Mouse (Mus musculus) yolk sac, embryonic 10.5 days (tissue): ENCODE measurements around the gene Luzp1.

Source experiments
- DNase-seq: peaks from one replicate; pipeline ENCODE4 v3.0.0-alpha.2; 2017; ENCODE audit warnings: low spot score

The Luzp1 gene

GRCm38 (mm10) chr4:136462086-136462838, 7.3 kb upstream of the Luzp1 start, which contains the start of gene 6030445D17Rik:
6030445D17Rik (plus strand) TSS chr4:136462250.
- DNase-seq = peak; percentile 83

DNA sequence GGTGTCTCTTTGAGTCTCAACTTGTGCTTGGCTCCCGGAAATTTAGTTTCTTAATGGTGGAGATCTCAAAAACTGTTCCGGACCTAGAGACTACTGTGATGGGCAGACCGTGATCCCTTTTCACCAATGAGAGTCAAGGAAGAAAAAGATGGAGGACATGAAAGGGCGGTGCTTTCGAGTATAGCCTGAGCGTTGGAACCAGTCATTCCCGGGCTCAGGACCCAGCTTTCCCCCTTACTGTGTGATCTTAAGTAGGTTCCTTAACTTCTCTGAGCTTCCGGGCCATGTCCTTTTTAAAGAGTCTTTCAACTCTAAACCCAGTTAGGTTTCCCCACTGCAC, 6.8 kb upstream of the Luzp1 start:
- no peak for DNase-seq

GRCm38 (mm10) chr4:136463436-136463835, 6.1 kb upstream of the Luzp1 start:
- DNase-seq = no peak

DNA sequence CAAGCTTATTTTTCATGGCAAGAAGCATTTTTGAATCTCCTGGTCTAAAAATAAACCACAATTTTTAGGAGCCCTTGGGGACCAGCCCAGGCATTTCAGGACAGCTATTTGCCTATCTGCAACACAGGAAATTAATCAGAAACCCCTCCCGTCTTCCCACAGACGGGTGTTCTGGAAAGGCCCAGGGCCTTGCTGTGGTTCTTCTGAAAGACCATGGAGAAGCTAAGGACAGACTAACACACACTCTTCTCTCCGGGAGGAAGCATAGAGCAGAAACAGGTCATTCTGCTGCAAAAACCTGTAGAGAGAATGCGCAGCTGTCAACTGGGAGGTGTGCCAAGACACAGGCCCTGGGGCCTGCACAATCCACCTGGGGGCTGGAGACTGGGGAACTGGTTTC, 3.3 kb upstream of the Luzp1 start:
- no peak for DNase-seq

DNA sequence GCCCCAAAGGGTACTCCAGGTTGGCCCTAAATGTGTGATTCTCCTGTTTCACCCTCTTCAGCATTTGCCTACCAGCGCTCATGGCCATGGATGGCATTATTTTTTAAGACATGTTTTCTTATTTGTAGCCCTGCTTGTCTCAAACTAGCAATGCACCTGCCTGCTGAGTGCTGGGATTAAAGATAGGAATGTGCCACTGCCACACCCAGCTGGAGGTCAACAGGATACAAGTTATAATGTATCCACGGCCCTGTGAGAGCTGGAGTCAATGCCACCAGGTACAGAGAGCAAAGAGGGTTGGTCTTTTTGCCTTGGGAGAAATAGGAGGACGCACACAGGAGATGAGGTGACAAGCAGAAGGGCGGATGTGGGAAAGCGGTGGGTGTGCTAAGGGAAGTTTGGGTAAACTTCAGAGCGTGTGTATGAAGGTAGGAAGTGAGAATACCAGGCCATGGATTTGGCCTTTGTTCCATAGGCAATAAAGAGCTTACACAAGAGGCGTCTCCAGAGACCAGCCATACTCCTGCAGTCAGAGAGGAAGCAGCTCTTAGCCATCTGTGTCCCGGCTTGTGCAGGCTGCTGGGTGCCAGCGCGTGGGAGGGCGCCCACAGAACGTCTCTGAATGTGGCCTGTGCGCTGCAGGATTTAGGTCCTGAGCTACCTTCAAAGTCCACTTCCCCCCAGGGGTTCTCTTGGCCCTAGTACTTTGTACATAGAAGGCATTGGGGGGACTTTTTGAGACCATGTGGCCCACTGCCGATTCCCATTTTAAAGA, 821 bp upstream of the Luzp1 start:
- DNase-seq = no peak

DNA sequence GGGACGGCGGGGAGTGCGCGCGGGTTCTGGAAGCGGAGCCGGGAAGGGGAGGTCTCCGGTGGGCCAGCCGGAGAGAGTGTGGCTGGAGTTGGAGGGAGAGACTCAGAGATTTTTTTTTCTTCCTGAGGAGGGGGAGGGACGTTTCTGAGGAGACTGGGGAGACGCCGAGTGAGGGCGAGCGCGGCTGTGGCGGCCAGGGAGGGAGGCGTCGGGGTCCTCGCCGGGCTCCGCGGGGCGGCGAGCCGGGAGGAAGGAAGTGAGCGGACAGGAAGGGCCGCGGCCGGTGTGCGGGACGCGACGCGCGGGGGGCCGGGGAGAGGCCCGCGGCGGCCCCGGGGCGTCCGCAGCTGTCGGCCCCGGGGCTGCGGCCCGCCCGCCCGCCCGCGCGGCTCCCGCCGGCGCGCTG, 383 bp downstream of the Luzp1 start:
- peak; percentile 89 for DNase-seq

GRCm38 (mm10) chr4:136470347-136471071, 948 bp downstream of the Luzp1 start:
- DNase-seq = peak; percentile 66

GRCm38 (mm10) chr4:136476692-136477091, 7.1 kb downstream of the Luzp1 start:
- no peak for DNase-seq

DNA sequence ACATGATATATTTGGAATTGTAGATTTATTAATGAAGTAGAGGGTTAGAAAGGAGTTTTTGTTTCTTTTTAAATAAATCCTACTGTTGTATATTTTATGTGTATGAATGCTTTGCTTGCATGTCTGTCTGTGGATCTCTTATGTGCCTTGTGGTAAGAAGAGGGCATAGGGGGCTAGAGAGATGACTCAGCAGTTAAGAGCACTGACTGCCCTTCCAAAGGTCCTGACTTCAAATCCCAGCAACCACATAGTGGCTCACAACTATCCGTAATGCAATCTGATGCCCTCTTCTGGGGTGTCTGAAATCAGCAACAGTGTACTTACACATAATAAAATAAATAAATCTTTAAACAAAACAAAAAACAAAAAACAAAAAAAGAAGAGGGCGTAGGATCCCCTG, 17.0 kb downstream of the Luzp1 start:
- DNase-seq = no peak

GRCm38 (mm10) chr4:136495993-136496392, 26.4 kb downstream of the Luzp1 start:
- no peak for DNase-seq

DNA sequence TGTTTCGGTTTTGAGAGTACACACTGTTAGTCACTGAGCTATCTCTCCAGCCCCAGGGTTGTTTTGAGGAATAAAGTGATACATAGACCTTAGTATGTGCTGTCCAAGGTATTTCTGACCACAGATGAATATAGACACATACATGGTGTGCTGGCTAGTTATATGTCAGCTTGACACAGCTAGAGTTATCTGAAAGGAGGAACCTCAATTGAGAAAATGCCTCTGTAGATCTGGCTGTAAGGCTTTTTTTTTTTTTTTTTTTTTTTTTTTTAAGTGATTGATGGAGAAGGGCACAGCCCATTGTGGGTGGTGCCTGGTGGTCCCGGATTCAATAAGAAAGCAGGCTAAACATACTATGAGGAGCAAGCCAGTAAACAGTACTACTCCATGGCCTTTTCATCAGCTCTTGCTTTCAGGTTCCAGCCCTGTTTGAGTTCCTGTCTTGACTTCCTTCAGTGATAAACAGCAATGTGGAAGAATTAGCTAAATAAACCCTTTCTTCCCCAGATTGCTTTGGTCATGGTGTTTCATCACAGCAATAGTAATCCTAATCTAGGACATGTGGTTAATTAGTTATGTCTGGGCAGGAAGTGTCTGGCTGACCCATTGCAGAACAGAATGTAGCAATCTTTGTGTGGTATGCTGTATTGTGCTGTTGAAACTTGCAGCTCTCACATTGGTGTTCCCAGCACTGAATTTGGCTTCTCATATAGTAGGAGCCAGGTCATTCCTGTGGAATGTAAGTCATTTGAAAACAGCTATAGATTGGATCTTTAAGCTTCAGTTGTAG, 36.1 kb downstream of the Luzp1 start:
- peak; percentile 9 for DNase-seq

DNA sequence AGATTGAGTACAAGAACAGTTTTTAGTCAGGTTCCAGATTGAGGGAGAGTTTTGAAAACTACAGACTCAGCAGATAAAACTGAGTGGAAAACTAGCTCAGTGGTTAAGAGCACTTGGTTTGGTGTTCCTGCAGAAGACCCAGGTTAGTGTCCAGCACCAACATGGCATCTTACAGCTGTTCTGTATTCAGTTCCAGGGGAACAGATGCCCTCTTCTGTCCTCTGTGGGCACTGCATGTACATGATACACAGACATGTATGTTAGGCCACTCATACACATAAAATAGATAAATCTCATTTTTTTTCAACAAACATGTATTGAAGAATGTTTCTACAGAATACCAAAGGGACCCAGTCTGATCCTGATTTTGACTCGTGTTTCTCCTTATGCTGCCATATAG, 40.3 kb downstream of the Luzp1 start:
- DNase-seq = no peak

DNA sequence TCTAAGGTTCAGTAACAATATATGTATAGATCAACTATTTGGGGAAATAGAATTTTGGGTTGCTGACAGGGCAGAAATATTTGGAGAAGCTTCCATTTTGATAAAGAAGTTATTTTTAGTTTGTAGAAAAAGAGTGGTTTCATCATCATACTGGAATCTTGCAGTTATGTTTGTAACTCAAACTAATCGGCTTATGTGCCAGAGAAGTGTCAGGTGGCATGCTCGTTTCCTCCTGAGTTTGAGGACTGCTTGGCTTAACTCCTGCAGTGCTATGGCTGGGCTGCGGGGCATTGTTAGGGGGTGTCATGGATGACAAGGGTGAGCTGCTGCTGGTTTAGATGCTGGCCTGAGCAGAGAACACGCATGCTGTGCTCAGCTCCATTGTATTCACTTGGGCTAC, 42.1 kb downstream of the Luzp1 start:
- DNase-seq = no peak

DNA sequence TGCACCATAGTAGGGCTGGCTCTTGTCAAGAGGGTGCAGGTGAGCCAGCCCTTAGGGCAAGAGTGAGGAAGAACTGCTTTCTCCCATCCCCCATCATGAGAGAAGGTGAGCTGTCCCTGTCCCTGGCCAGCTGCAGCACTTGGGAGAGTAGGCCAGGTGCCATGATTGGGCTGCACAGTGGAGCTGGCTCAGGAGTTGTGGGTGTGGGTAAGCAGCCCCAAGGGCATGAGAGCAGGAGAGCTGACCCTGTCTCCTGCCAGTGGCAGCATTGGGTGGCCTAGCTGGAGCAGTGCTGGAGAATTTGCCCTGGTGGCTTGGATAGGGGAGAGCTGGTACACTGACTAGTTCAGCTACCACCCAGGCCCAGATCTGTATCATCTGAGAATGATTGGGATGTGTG, 43.3 kb downstream of the Luzp1 start:
- DNase-seq = no peak

GRCm38 (mm10) chr4:136518141-136518540, 48.6 kb downstream of the Luzp1 start:
- DNase-seq = no peak

DNA sequence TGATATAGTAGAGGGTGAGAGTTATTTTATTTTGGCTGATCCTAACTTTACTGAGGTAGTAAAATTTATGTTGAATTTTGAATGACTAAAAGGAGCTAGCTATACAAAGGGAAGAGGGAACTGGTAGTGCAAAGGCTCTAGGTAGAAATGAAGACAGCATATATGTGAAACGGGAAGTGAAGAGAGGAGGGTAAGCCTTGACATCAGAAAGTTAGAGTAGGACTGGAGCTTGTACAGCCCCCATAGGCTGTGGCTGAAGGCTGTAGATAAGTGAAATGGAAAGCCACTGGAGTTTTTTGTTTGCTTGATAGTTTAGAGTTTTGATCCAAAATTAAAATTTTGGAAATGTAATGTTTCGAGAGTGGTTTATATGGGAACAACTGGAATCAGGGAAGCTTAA, 49.0 kb downstream of the Luzp1 start:
- no peak for DNase-seq

DNA sequence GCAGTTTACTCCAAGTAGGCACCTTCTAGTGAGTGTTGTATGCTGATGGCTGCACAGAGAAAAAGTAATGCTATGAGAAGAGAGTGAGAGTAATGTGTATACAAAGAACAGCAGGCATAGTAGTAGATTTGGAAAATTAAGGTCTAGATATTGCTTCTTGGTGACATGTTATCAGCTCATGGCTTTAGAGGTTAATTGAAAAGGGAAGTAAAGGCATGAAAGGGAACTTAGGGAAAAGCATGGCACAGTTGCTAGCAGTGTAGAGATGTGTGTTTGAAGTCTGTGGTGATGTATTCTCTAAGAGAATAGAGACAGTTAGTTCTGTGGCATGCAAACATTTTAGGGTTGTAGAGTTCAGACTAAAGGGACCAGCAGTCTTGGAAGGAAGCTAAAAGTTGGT, 50.3 kb downstream of the Luzp1 start:
- no peak for DNase-seq

DNA sequence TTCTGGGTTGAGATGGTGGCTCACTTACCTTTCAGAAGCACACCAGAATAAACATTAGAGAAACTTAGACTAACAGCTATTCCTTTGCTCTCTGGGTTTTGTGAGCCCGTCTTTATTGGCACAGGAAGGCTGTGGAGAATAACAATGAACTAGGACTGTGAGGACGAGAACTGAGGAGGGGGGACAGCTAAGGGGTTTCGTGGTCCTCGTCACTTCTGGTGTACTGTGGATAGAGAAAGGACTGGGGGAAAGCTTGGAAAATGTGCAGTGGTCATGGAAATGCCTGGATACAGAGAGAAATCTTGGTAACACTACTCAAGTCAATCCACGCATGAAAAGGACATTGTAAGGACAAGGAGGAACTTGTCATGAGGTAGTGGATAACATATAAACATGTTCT, 52.3 kb downstream of the Luzp1 start:
- DNase-seq = no peak

GRCm38 (mm10) chr4:136524309-136524708, 54.7 kb downstream of the Luzp1 start:
- no peak for DNase-seq

- peak; percentile 47 for DNase-seq
Measured at GRCm38 (mm10) chr4:136526412-136526811, 56.9 kb downstream of the Luzp1 start.

DNA sequence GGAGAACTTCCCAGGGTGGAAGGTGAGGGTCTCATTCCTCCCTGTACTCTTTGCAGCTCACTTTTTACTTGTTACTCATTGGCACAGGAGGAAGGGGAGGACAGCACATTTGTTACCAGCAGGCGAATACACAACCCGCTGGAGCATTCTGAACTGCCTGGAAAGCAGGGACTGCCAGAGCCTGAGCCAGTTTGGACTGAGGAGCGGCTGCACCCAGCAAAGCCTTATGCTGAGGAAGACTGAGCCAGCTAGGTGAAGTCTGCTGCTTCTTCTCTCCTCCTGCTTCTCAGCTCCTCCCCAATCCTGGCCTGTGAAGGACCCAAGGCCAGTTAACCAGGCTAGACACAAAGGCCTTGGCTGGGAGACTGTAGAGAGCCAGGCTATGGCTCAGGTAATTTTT, 75.6 kb downstream of the Luzp1 start:
- no peak for DNase-seq
